Mouse (Mus musculus): ENCODE results near the gene Itgav. TPM values are rescaled to one million over a fixed set of nuclear protein-coding genes. Genes with fewer than 3 reads are reported as not detected.

The Itgav gene
- total RNA-seq, 2 experiments from 2014 or later, result 100 to 105 TPM

DNA sequence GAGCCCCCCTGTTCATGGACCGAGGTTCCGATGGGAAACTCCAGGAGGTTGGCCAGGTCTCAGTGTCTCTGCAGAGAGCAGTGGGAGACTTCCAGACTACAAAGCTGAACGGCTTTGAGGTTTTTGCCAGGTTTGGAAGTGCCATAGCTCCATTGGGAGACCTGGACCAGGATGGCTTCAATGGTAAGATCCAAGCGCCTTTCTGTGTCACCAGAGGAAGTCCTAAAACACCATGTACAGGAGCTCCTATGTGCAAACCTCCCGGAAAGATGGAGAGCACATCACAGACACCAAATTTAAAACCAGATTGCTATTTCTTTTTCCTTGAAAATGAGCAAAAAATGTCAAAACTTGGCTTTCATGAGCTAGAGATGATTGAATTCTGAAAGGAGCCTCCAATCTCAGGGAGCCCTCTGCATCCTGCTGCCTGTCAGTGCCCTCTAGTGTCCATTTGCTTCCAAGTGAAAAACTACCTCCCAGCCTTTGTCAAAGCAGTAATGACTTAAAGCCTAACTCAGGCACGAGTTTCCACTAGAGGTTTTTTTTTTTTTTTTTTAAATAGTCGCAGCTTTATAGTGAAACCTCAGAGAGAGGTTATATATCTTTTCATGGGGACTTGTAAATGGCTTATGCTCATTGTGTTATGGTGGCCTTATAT is 47.1 kb downstream of the Itgav start:
- intact Hi-C loops (cut with DNase I), result loop anchor here (5.0 to 10.0 kb wide), 3 partner anchors 49 to 146 kb away; partner anchors contain the start of gene Itgav
- peak; percentile 77 to 83 for DNase-seq (ENCODE audit: low spot score in 2 of 2)

DNA sequence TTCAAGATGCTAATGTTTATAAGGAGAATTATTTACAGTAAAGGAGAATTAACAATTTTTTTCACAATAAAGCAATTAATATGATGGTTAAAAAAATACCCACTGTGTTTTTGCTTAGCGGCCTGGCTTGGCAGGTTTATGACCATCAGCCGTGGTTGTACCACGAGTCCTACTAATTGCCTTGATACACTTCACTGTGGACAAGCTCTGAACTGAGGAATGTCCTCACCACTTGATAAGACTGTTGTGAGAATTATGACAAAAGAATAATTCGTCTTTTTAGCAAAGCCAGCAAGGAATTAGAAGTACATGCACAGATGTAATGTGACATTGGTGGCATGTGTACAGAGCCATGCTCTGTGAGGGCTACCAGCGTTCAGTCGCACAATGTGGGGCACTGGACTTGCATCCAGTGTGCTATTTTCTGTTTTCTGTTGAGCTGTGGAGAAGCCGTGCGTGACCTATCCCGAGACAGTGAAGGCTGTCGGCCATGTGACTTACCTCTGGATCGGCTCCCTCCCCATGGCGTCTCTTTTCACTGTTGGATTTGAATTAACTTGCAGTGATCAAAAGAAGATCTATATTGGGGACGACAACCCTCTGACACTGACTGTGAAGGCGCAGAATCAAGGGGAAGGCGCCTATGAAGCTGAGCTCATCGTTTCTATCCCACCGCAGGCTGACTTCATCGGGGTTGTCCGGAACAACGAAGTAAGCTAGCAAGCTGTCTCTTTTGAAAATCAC is 67.3 kb downstream of the Itgav start:
- intact Hi-C loops (cut with DNase I), result no loop called here
- no peak for DNase-seq (ENCODE audit: low spot score in 2 of 2)

DNA sequence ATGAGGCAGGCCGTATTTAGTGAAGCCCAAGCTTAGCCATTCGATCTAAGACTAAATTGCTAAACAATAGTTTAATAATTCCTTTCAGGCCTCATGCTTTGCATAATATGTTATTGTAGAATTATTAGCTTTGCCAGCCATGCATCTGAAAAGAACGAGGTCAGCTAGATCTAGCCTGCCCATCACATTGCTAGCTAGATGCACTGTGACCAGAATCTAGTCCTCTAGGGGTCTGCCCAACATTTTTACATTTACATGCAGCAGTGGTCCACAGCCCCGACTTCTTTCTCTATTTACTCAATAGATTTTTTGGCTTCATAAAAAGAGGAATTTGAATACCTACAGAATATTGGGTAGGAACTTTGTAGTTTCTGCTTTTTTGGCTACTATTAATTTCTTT is 67.9 kb downstream of the Itgav start:
- intact Hi-C loops (cut with DNase I), result no loop called here
- no peak for DNase-seq (ENCODE audit: low spot score in 2 of 2)

DNA sequence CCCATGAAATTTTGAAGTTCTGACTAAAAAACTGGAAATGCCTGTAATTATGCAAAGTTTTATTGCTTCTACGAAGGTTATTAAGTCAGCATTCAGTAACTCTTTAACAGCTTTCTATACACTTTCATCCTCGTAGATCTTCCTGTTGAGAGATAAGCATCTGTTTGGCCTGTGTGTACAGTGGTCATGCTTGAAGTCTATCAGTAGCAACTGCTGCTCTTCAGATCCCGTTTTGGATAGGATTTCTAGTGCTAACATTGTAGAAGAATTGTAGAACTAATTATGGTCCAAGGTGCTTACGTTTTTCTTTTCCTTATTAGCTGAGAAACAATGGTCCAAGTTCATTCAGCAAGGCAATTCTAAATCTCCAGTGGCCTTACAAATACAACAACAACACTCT is 71.6 kb downstream of the Itgav start:
- intact Hi-C loops (cut with DNase I), result no loop called here

DNA sequence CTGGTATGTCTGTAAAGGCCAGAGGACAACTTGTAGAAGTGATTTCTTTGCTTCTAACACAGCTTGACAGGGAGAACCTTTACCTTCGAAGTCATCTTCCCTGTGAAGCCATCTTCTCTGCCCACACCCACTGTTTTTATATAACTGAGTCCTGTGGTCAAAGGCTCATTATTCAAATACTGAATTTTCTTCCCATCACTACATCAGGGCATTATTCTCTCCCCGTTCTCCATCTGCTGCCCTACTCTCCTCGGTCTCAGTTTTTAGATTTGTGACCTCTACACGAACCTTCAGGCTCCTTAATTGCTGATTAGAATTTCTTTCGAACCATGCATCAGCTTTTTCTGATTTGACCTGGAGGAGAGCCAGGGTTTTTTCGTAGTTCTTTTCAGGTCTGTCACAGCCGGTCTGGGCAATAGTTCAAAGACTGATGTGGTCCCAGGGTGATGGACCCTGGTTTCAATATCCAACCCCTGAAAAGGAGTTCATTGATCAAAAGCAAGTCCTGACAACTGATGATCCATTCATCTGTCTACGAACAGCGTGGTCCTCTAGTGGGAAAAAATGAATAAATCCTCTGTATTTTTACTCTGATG is 73.8 kb downstream of the Itgav start:
- intact Hi-C loops (cut with DNase I), result no loop called here

More for the DNA sequence above, 71.6 kb downstream of the Itgav start:
- no peak for DNase-seq (ENCODE audit: low spot score in 2 of 2)

DNA sequence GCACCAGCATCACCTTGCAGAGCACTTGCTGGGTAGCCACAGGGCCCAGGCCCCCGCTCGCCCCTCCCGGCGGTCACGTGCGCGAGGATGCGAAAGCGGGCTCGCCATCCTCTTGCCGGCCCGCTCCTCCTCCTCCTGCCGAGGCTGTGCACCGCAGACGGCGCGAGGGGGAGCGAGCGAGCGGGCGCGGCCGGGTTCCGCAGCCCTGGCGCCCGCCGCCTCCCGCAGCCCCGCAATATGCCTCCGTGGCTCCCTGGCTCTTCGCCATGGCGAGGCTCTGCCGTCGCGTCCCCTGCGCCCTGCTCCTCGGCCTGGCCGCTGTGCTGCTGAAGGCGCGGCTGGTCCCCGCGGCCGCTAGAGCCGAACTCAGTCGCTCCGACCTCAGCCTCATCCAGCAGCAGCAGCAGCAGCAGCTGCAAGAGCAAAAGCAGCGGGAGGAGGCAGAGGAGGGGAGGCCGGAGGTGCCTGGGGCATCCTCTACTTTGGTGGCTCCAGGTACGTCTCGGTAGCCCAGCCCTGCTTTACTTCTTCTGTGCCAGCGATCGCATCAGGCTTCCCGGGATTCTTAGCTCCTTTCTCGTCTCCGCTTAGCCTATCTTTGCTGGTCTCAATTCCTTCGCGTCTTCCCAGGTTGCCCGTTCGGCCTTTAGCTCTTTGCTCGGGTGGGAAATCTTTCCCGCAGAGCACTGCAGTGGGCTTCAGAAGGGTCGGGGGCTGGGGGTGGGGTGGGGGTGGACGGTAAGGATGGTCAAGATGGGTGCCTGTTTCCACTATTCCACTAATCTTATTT is 88.5 kb downstream of the Itgav start, which contains the start of gene Fam171b:
TSS of gene Fam171b (plus strand) at position 154 of the 790 bp plus-strand sequence.
- DNase-seq (ENCODE audit: low spot score in 2 of 2), result peak; percentile 85 to 88
- intact Hi-C loops (cut with DNase I), result loop anchor here (5.0 to 10.0 kb wide), 2 partner anchors 85 to 612 kb away; partner anchors contain the start of gene Calcrl

More for the DNA sequence above, 73.8 kb downstream of the Itgav start:
- no peak for DNase-seq (ENCODE audit: low spot score in 2 of 2)

DNA sequence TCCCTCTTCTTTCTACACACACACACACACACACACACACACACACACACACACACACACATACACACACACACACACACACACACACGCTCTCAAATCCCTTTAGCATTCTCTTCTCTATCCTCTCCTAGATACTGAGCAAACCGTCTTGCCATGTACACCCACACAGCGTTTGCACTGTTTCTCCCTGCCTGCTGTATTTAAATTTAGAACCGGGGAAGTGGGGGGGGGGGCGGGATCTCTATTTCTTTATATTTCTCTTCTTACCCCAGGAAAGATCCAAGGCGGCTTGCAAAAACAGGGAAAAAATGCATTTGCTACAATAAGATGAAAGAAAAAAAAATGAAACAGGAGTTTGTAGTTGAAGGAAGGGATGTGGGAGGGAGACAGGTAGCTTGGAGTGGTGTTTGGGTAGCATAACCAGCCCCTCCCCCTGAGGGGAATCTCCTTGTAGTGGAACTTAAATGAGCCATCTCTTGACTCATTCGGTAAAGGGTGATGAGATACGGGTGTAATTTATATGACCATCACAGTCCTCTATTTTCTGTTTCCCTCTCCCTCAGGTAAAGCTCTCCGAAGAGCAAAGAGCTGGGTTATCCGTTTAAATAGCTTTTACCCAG is 89.2 kb downstream of the Itgav start:
- DNase-seq (ENCODE audit: low spot score in 2 of 2), result peak; percentile 57 to 77

DNA sequence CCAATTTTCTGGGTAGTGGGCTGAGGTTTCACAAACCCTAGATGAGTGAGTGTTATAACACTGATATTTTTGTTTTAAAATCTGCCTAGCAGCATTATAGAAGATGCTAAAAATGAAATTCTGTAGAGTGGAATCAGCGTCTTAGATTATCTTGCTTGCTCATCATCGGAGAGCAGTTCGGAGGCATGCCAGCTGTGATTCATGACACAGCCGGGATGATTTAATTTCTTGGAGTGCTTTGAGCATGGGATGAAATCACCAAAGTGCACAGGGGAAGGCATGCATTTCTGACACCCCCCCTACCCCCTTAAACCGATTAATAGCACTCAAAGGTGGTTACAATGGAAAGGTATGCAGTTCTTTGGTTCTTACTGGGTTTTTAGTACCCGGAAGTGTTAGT is 89.8 kb downstream of the Itgav start:
- intact Hi-C loops (cut with DNase I), result loop anchor here (5.0 to 10.0 kb wide), 2 partner anchors 87 to 611 kb away; partner anchors contain the start of gene Calcrl
- DNase-seq (ENCODE audit: low spot score in 2 of 2), result peak; percentile 62 to 80

More for the DNA sequence above, 89.2 kb downstream of the Itgav start:
- intact Hi-C loops (cut with DNase I), result loop anchor here (5.0 to 10.0 kb wide), 2 partner anchors 86 to 611 kb away; partner anchors contain the start of gene Calcrl

DNA sequence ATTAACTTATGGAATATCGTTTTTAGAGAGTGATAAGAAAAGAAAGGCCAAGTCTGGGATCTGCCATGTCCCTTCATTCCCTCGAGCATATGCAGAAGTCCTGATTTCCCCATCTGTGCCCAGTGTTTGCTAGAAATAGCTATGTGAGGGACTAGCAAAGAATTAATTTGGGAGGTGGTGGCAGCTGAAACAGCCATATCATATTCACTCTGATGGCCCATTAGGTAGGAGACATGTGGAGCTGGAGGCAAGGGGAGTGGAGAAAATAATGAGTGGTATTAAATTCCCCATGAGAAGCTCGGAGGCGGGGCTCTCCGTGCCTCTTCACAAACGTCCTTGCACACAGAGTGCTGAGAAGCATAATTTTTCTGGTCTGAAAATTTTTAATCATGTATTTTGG is 92.0 kb downstream of the Itgav start:
- intact Hi-C loops (cut with DNase I), result loop anchor here (10.0 kb wide), 1 partner anchor 609 kb away; the partner anchor contains the start of gene Calcrl
- no peak for DNase-seq (ENCODE audit: low spot score in 2 of 2)

DNA sequence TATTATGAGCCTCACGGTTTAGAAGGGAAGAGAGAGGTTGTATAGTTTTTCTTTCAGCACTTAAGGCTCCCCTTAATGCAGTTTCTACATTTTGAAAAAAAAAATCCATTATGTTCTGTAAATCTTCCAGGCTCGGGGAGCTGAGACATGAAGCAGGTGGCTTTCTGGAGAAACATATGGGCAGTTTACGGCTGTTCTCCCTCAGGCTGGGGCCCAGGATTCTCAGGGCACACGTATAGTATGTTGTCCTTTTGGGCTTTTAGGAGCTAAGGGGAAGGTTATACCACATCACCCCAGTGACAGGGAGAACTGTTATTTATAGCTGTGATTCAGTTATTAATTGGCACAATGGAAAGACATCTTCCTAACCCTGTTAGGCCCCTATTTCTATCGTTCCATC is 101.0 kb downstream of the Itgav start:
- no peak for DNase-seq (ENCODE audit: low spot score in 2 of 2)
- intact Hi-C loops (cut with DNase I), result no loop called here

DNA sequence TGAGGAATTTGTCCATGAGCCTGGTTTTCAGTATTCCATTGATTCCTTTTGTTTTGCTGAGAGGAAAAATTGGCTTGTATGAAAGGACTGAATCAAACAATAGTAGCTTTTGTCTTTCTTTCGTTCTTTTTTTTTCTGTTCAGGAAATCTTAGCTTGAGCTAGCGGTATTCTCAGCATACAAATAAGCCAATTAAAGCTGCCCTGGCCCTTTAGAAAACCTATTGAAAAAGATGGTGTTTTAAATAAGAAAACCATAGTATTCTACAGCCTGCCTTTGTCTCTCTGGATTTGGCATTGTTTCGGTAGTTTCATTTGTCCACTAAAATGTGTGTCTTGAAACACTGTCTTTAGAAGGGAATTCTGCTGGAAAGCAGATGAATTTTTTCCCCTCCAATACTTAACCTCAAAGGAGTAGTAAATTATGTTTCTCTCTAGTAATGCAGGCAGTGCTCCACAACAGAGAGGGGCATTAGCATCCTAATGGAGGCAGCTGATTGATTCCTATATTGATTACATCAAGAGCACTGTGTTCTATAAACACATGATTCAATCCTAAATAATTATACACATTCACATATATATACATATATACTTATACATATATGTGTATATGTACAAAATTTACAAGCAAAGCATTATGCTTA is 104.8 kb downstream of the Itgav start:
- DNase-seq (ENCODE audit: low spot score in 2 of 2), result no peak
- intact Hi-C loops (cut with DNase I), result no loop called here

DNA sequence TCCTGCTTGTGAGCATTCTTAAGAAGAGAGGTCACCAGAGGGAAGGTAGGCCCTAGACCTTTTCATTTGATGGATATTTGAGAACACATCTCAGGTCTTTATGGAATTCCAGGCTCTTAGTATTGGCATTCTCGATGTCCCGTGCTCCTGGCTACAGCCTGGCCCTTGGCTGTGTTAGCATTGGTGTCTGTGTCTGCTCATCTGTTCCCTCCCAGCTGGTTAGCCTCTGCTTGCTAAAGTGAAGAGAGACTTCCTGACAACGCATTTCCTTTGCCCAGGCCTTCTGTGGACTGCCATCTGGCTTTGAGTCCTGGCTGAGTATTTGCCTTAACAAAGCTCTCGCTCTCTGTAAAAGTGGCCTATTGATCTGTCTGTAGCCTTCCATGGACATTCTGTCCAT is 108.7 kb downstream of the Itgav start:
- intact Hi-C loops (cut with DNase I), result no loop called here
- no peak for DNase-seq (ENCODE audit: low spot score in 2 of 2)

DNA sequence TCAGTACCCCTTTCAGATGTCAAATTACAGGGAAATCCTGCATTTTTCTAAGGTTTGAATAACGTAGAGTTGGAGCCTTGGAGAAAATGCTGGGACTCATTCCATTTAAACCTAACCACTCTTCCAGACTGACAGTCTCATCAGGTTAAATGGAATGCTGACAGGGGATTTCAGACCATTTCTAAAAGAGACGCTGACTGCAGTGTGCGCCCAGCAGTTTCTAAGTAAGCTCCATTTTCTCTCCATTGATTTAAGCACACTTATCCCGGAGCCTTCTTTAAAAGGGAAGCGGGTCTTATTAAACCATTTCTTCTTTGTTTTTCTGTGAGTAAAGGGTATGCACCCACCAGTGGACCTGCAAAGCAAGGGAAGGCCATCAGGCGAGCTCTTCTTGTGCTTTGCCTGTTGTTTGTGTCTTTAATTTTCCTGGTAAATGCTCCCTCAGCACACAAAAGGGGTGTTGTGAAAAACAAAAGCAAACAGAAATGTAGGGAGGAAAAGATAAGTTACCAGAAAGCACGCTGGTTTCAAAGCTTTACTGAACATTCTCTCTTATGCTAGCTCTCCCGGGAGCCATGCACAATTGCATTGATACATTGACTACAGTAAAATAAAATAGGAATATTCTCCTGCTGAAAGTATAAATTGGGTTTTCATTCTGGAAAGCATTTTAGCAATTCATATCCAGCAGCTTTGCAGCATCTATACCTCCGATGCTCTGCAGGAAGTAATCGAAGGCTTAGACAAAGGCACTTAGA is 111.3 kb downstream of the Itgav start:
- intact Hi-C loops (cut with DNase I), result no loop called here
- no peak for DNase-seq (ENCODE audit: low spot score in 2 of 2)

DNA sequence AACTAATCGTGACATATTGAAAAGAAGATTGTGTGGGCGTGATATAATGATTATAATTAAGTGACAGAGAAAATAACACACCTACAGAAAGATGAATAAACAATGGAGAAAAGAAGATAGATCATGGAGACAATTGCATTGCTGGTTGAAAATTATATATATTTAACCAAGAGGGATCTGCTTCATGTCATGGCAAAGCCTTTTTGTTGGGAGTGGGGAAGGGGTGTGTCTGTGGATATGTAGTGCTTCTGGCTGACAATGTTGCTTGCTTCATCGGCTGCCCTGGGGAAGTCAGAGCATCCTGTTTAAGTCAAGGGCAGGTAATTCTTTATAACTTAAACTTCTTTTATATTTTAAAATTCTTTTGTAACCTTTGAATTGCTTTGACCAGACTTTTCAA is 124.3 kb downstream of the Itgav start:
- no peak for DNase-seq (ENCODE audit: low spot score in 2 of 2)
- intact Hi-C loops (cut with DNase I), result no loop called here

DNA sequence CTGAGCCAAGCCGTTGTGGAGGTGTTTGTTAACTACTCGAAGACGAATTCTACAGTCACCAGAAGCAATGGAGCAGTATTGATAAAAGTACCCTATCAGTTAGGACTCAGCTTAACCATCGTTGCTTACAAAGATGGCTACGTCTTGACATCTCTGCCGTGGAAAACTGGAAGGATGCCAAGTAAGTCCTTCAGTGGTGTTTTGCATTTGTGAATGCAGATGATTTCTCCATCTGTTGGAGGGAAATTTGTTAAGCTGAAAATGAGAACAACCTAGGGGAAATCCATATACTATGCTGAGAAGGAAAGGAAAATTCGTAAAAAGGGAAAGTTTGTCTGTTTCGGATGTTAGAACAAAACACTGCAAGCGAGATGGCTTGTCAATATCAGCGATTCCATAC is 129.2 kb downstream of the Itgav start:
- intact Hi-C loops (cut with DNase I), result no loop called here

DNA sequence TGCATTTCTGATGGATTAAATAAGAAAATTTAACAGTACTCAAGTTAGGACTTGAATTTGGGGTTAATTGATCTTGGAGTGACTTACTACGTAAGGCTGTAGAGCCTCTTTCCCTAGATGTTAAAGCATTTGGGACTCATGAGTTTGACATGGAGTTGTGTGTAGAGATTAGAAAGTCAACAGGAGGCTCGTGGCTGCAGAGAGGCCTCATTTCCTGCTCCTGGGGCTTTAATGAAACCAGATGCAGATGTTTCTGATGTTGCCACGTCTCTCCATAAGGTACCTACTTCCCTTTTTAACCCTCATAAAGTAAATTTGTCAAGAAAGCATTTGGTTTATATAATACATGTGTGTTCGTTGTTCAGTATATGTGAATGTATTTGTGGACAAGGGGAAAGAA is 132.0 kb downstream of the Itgav start:
- intact Hi-C loops (cut with DNase I), result no loop called here
- no peak for DNase-seq (ENCODE audit: low spot score in 2 of 2)

More for the DNA sequence above, 129.2 kb downstream of the Itgav start:
- DNase-seq (ENCODE audit: low spot score in 2 of 2), result peak in 1 of 2 experiments; percentile 36

All from left cerebral cortex, postnatal 14 days (tissue).